Mouse (Mus musculus): ENCODE measurements around the gene Cpa4. TPM values are rescaled to one million over a fixed set of nuclear protein-coding genes. Genes with fewer than 3 reads are reported as not detected.

Gene Cpa4
- polyA plus RNA-seq, 1 experiment from 2014 or later, result 0.84 TPM

GRCm38 (mm10) chr6:30621986-30622389 lies 53.8 kb downstream of the Cpa4 start:
- peaks cover 14% of the 10 kb centered on the region for H3K4me1 ChIP-seq (ENCODE audit: control insufficient read depth, insufficient read depth, low read depth, low read length)
- H3K4me3 ChIP-seq (ENCODE audit: low read length), result no peak overlapping the region
- ATAC-seq, result no peak
- H3K4me2 ChIP-seq (ENCODE audit: low read length), result no peak overlapping the region
- no peaks in the 10 kb centered on the region for H3K9me3 ChIP-seq (ENCODE audit: control insufficient read depth, low read length)
- H3K27ac ChIP-seq (ENCODE audit: low read depth, low read length), result no peak overlapping the region
- H3K27me3 ChIP-seq (replicated peaks; ENCODE audit: control insufficient read depth, insufficient read depth, low read length), result no peaks in the 10 kb centered on the region
- 83% methylated on average over 4 of the region's 4 CpGs for WGBS
- H3K9ac ChIP-seq (ENCODE audit: low read depth, low read length), result no peak overlapping the region
- H3K36me3 ChIP-seq (ENCODE audit: control insufficient read depth, insufficient read depth, low read length), result no peaks in the 10 kb centered on the region

- Histone ChIP-seq H3K9ac (ENCODE audit: low read depth, low read length) (no peak overlapping the region), H3K36me3 (ENCODE audit: control insufficient read depth, insufficient read depth, low read length) (no peaks in the 10 kb centered on the region), H3K27me3 (replicated peaks; ENCODE audit: control insufficient read depth, insufficient read depth, low read length) (no peaks in the 10 kb centered on the region), H3K9me3 (ENCODE audit: control insufficient read depth, low read length) (no peaks in the 10 kb centered on the region), H3K27ac (ENCODE audit: low read depth, low read length) (no peak overlapping the region), H3K4me2 (ENCODE audit: low read length) (no peak overlapping the region), H3K4me1 (ENCODE audit: control insufficient read depth, insufficient read depth, low read depth, low read length) (peaks cover 5% of the 10 kb centered on the region), H3K4me3 (ENCODE audit: low read length) (no peak overlapping the region)
- no peak for ATAC-seq
- WGBS, result 92% methylated on average over 9 of the region's 9 CpGs
Observed at GRCm38 (mm10) chr6:30624763-30625162, 56.6 kb downstream of the Cpa4 start.

- ATAC-seq, result peak; percentile 85
- Histone ChIP-seq H3K9me3 (ENCODE audit: control insufficient read depth, low read length) (no peaks in the 10 kb centered on the region), H3K4me1 (ENCODE audit: control insufficient read depth, insufficient read depth, low read depth, low read length) (peaks cover 5% of the 10 kb centered on the region), H3K27me3 (replicated peaks; ENCODE audit: control insufficient read depth, insufficient read depth, low read length) (no peaks in the 10 kb centered on the region), H3K4me3 (ENCODE audit: low read length) (no peak overlapping the region), H3K4me2 (ENCODE audit: low read length) (no peak overlapping the region), H3K36me3 (ENCODE audit: control insufficient read depth, insufficient read depth, low read length) (no peaks in the 10 kb centered on the region), H3K9ac (ENCODE audit: low read depth, low read length) (no peak overlapping the region), H3K27ac (ENCODE audit: low read depth, low read length) (peak overlapping the region; percentile 69)
- 30% methylated on average over 6 of the region's 6 CpGs for WGBS
Observed at GRCm38 (mm10) chr6:30628152-30628551, 60.0 kb downstream of the Cpa4 start.

- Histone ChIP-seq H3K9me3 (ENCODE audit: control insufficient read depth, low read length) (no peaks in the 10 kb centered on the region), H3K4me1 (ENCODE audit: control insufficient read depth, insufficient read depth, low read depth, low read length) (peaks cover 5% of the 10 kb centered on the region), H3K27ac (ENCODE audit: low read depth, low read length) (no peak overlapping the region), H3K9ac (ENCODE audit: low read depth, low read length) (no peak overlapping the region), H3K4me3 (ENCODE audit: low read length) (no peak overlapping the region), H3K4me2 (ENCODE audit: low read length) (no peak overlapping the region), H3K27me3 (replicated peaks; ENCODE audit: control insufficient read depth, insufficient read depth, low read length) (no peaks in the 10 kb centered on the region), H3K36me3 (ENCODE audit: control insufficient read depth, insufficient read depth, low read length) (no peaks in the 10 kb centered on the region)
- no peak for ATAC-seq
- 95% methylated on average over 1 of the region's 1 CpGs for WGBS
Observed at GRCm38 (mm10) chr6:30629989-30630388, 61.8 kb downstream of the Cpa4 start.

- Histone ChIP-seq H3K36me3 (ENCODE audit: control insufficient read depth, insufficient read depth, low read length) (no peaks in the 10 kb centered on the region), H3K9ac (ENCODE audit: low read depth, low read length) (no peak overlapping the region), H3K27ac (ENCODE audit: low read depth, low read length) (no peak overlapping the region), H3K4me1 (ENCODE audit: control insufficient read depth, insufficient read depth, low read depth, low read length) (peaks cover 2% of the 10 kb centered on the region; the same call in 1 of the 2 replicates), H3K4me3 (ENCODE audit: low read length) (no peak overlapping the region), H3K27me3 (replicated peaks; ENCODE audit: control insufficient read depth, insufficient read depth, low read length) (no peaks in the 10 kb centered on the region), H3K9me3 (ENCODE audit: control insufficient read depth, low read length) (no peaks in the 10 kb centered on the region), H3K4me2 (ENCODE audit: low read length) (no peak overlapping the region)
- WGBS, result 40% methylated on average over 8 of the region's 8 CpGs
- ATAC-seq, result no peak
Observed at GRCm38 (mm10) chr6:30635361-30635862, 67.2 kb downstream of the Cpa4 start.

GRCm38 (mm10) chr6:30636186-30636842 lies 68.1 kb downstream of the Cpa4 start:
- no peak overlapping the region for H3K4me2 ChIP-seq (ENCODE audit: low read length)
- no peaks in the 10 kb centered on the region for H3K36me3 ChIP-seq (ENCODE audit: control insufficient read depth, insufficient read depth, low read length)
- ATAC-seq, result no peak
- H3K9ac ChIP-seq (ENCODE audit: low read depth, low read length), result 0 out of 2 replicates have a peak overlapping the region, but pooled peaks have one; percentile 15
- no peak overlapping the region for H3K4me3 ChIP-seq (ENCODE audit: low read length)
- peaks cover 2% of the 10 kb centered on the region; the same call in 1 of the 2 replicates for H3K4me1 ChIP-seq (ENCODE audit: control insufficient read depth, insufficient read depth, low read depth, low read length)
- H3K9me3 ChIP-seq (ENCODE audit: control insufficient read depth, low read length), result no peaks in the 10 kb centered on the region
- H3K27me3 ChIP-seq (replicated peaks; ENCODE audit: control insufficient read depth, insufficient read depth, low read length), result no peaks in the 10 kb centered on the region
- WGBS, result 32% methylated on average over 4 of the region's 4 CpGs
- H3K27ac ChIP-seq (ENCODE audit: low read depth, low read length), result peak overlapping the region; percentile 44

- no peak within 1 kb of the TSS for H3K27ac ChIP-seq (ENCODE audit: low read depth, low read length)
- H3K36me3 ChIP-seq (ENCODE audit: control insufficient read depth, insufficient read depth, low read length), result no peaks in the 10 kb centered on the region
- H3K4me1 ChIP-seq (ENCODE audit: control insufficient read depth, insufficient read depth, low read depth, low read length), result peaks cover 2% of the 10 kb centered on the region; the same call in 1 of the 2 replicates
- no peaks in the 10 kb centered on the region for H3K27me3 ChIP-seq (replicated peaks; ENCODE audit: control insufficient read depth, insufficient read depth, low read length)
- 85% methylated on average over 5 of the region's 5 CpGs for WGBS
- H3K9ac ChIP-seq (ENCODE audit: low read depth, low read length), result no peak within 1 kb of the TSS
- no peaks in the 10 kb centered on the region for H3K9me3 ChIP-seq (ENCODE audit: control insufficient read depth, low read length)
- no peak for ATAC-seq
- no peak within 1 kb of the TSS for H3K4me2 ChIP-seq (ENCODE audit: low read length)
- no peak within 1 kb of the TSS for H3K4me3 ChIP-seq (ENCODE audit: low read length)
Observed at GRCm38 (mm10) chr6:30638674-30639268, 70.6 kb downstream of the Cpa4 start, which contains the start of gene Cpa1. Cpa1 (plus strand) TSS chr6:30639218.

Other genes with a start within 250 kb of the Cpa4 start
- 65.5 and 68.2 TPM in 2 replicates for gene Zc3hc1, start 177.3 kb upstream of the Cpa4 start, polyA plus RNA-seq (2015; fragmentation: Nextera tagmentation; extraction: Ambion mirVana)
- gene Klhdc10, start 166.5 kb upstream of the Cpa4 start, polyA plus RNA-seq (2015; fragmentation: Nextera tagmentation; extraction: Ambion mirVana), result 27.8 and 34.9 TPM in 2 replicates
- gene Tmem209, start 58.6 kb upstream of the Cpa4 start, polyA plus RNA-seq (2015; fragmentation: Nextera tagmentation; extraction: Ambion mirVana), result 25.6 and 31.4 TPM in 2 replicates
- 0.15 and 0.19 TPM in 2 replicates for gene Ssmem1, start 58.5 kb upstream of the Cpa4 start, polyA plus RNA-seq (2015; fragmentation: Nextera tagmentation; extraction: Ambion mirVana)
- gene Cpa2, start 26.8 kb upstream of the Cpa4 start, polyA plus RNA-seq (2015; fragmentation: Nextera tagmentation; extraction: Ambion mirVana), result 7.6 and 9.7 TPM in 2 replicates
- gene Cpa5, start 42.6 kb downstream of the Cpa4 start, polyA plus RNA-seq (2015; fragmentation: Nextera tagmentation; extraction: Ambion mirVana), result 0.09 and 0.12 TPM in 2 replicates
- gene Cpa1, start 70.8 kb downstream of the Cpa4 start, polyA plus RNA-seq (2015; fragmentation: Nextera tagmentation; extraction: Ambion mirVana), result 0.85 and 0.90 TPM in 2 replicates
- gene Cep41, start 125.4 kb downstream of the Cpa4 start, polyA plus RNA-seq (2015; fragmentation: Nextera tagmentation; extraction: Ambion mirVana), result 10.4 and 14.1 TPM in 2 replicates
- gene Mest, start 155.2 kb downstream of the Cpa4 start, polyA plus RNA-seq (2015; fragmentation: Nextera tagmentation; extraction: Ambion mirVana), result 303 and 331 TPM in 2 replicates

Data from hindbrain, embryonic 16.5 days (tissue).